Mouse (Mus musculus) adrenal gland, postnatal 10 days (tissue): ENCODE results near the gene Ncor2. TPM values are rescaled to one million over a fixed set of nuclear protein-coding genes. Genes with fewer than 3 reads are reported as not detected.
"Not testable (repeated sequence)": the region's sequence is repeated elsewhere in the genome, so short reads cannot be mapped to it uniquely, and the experiment has no call there.

Source experiments
- DNase-seq: peaks from one replicate; pipeline ENCODE4 v3.0.0; 2021; ENCODE audit warnings: mixed read lengths
- long read RNA-seq, 2 experiments: library from polyadenylated mRNA; stranded (forward); transcript quantifications; one replicate each; pipeline ENCODE4 v2.0.0; 2021
- total RNA-seq, 2 experiments: library from RNA; stranded (reverse); gene quantifications; 2 replicates each; pipeline ENCODE4 v1.2.3; 2021

Gene Ncor2
- total RNA-seq: 100 to 1,000 TPM; 125 to 153 TPM
- long read RNA-seq, experiment 1, partial matches to known transcripts: 9 of 35 reads
- long read RNA-seq, experiment 1, other reads (novel, unspliced or antisense): 23 of 35 reads
- long read RNA-seq, experiment 2, partial matches to known transcripts: 6 of 21 reads
- long read RNA-seq, experiment 2, other reads (novel, unspliced or antisense): 14 of 21 reads

- peak; percentile 90 for DNase-seq
These were observed at the start of gene Ncor2 for GRCm38 (mm10) chr5:125179007-125179734. TSS of gene Ncor2 (minus strand) at chr5:125179219.

GRCm38 (mm10) chr5:125227699-125228098, 48.7 kb upstream of the Ncor2 start:
- no peak for DNase-seq

GRCm38 (mm10) chr5:125226229-125226634, 47.2 kb upstream of the Ncor2 start:
- peak; percentile 68 for DNase-seq

- DNase-seq: no peak
These were observed 45.9 kb upstream of the Ncor2 start for GRCm38 (mm10) chr5:125224925-125225324.

GRCm38 (mm10) chr5:125223961-125224360, 44.9 kb upstream of the Ncor2 start:
- no peak for DNase-seq

GRCm38 (mm10) chr5:125222706-125223105, 43.7 kb upstream of the Ncor2 start:
- DNase-seq: no peak

GRCm38 (mm10) chr5:125221868-125222267, 42.8 kb upstream of the Ncor2 start:
- DNase-seq: peak; percentile 89

GRCm38 (mm10) chr5:125217426-125218170, 38.6 kb upstream of the Ncor2 start:
- DNase-seq: no peak

- peak; percentile 68 for DNase-seq
These were observed 37.0 kb upstream of the Ncor2 start for GRCm38 (mm10) chr5:125215930-125216459.

- DNase-seq: peak; percentile 89
These were observed 36.4 kb upstream of the Ncor2 start for GRCm38 (mm10) chr5:125215346-125215929.

GRCm38 (mm10) chr5:125214064-125214463, 35.0 kb upstream of the Ncor2 start:
- no peak for DNase-seq

GRCm38 (mm10) chr5:125204910-125205309, 25.9 kb upstream of the Ncor2 start:
- peak; percentile 33 for DNase-seq

- peak; percentile 57 for DNase-seq
These were observed 25.3 kb upstream of the Ncor2 start for GRCm38 (mm10) chr5:125204199-125204815.

- peak; percentile 70 for DNase-seq
These were observed 24.7 kb upstream of the Ncor2 start for GRCm38 (mm10) chr5:125203759-125204158.

- peak; percentile 89 for DNase-seq
These were observed 24.1 kb upstream of the Ncor2 start for GRCm38 (mm10) chr5:125203099-125203498.

GRCm38 (mm10) chr5:125202100-125202499, 23.1 kb upstream of the Ncor2 start:
- DNase-seq: no peak

- DNase-seq: no peak
These were observed 20.1 kb upstream of the Ncor2 start for GRCm38 (mm10) chr5:125199086-125199485.

- not testable (repeated sequence) for DNase-seq
These were observed 18.3 kb upstream of the Ncor2 start for GRCm38 (mm10) chr5:125197325-125197724.

- no peak for DNase-seq
These were observed 17.0 kb upstream of the Ncor2 start for GRCm38 (mm10) chr5:125196054-125196453.

- DNase-seq: no peak
These were observed 16.1 kb upstream of the Ncor2 start for GRCm38 (mm10) chr5:125195142-125195541.

- no peak for DNase-seq
These were observed 14.7 kb upstream of the Ncor2 start for GRCm38 (mm10) chr5:125193478-125194439.
